Mouse (Mus musculus): ENCODE measurements at regions not wholly inside any gene's neighbourhood (a gene's known extent, or its start where the extent isn't known, plus 50 kb on each side); places are given as distances from the start of the nearest gene placed in this dataset.

GRCm38 (mm10) chr17:80882476-80882875 lies 62.0 kb upstream of the Tmem178 start:
- DNase-seq (ENCODE audit: extremely low read depth): no peak
- Histone ChIP-seq H3K27ac (ENCODE audit: insufficient read depth, low read depth) (no peak overlapping the region), H3K9me3 (replicated peaks; ENCODE audit: low read length) (no peaks in the 10 kb centered on the region), H3K9ac (ENCODE audit: insufficient read depth, low read depth) (no peak overlapping the region), H3K79me2 (replicated peaks; ENCODE audit: control insufficient read depth, extremely low read depth, insufficient read depth, poor library complexity, severe bottlenecking) (no peaks in the 10 kb centered on the region), H3K4me1 (ENCODE audit: control insufficient read depth in 1 of 2, insufficient read depth in 2 of 2) (no peaks in the 10 kb centered on the region), H3K4me2 (ENCODE audit: insufficient read depth, low read depth, poor library complexity, severe bottlenecking) (no peak overlapping the region), H3K27me3 (replicated peaks) (no peaks in the 10 kb centered on the region), H3K4me3 (replicated peaks in 1 of 3; ENCODE audit: low read depth in 2 of 3, low read length in 2 of 3, poor library complexity in 1 of 3) (no peak overlapping the region), H3K36me3 (replicated peaks in 1 of 2; ENCODE audit: control insufficient read depth in 1 of 2, insufficient read depth in 1 of 2, low read length in 1 of 2) (no peaks in the 10 kb centered on the region)
- TF ChIP-seq RCOR1 (conservative IDR thresholded peaks at IDR 0.05; ENCODE audit: low read depth, low read length): no peak
- TF ChIP-seq MYC (IDR thresholded peaks at IDR 0.05; ENCODE audit: low read depth, low read length): no peak
- TF ChIP-seq KAT2A (IDR thresholded peaks at IDR 0.05; ENCODE audit: insufficient replicate concordance, low read length): no peak
- no peak for TF ChIP-seq MAFK (IDR thresholded peaks at IDR 0.05; ENCODE audit: insufficient replicate concordance, low read length)
- no peak for TF ChIP-seq ELF1 (IDR thresholded peaks at IDR 0.05; ENCODE audit: low read depth, low read length)
- TF ChIP-seq MXI1 (IDR thresholded peaks at IDR 0.05; ENCODE audit: low read depth, low read length): no peak
- no peak for TF ChIP-seq ZNF384 (IDR thresholded peaks at IDR 0.05; ENCODE audit: low read depth, low read length)
- no peak for TF ChIP-seq ZKSCAN1 (IDR thresholded peaks at IDR 0.05; ENCODE audit: borderline replicate concordance, low read depth, low read length)
- no peak for TF ChIP-seq TBP (conservative IDR thresholded peaks at IDR 0.05; ENCODE audit: low read depth, low read length)
- no peak for TF ChIP-seq POLR2A (IDR thresholded peaks at IDR 0.05; ENCODE audit: low read depth, low read length)
- no peak for TF ChIP-seq MAZ (IDR thresholded peaks at IDR 0.05; ENCODE audit: low read depth, low read length)
- TF ChIP-seq USF1 (IDR thresholded peaks at IDR 0.05; ENCODE audit: low read depth, low read length): no peak
- TF ChIP-seq TCF12 (IDR thresholded peaks at IDR 0.05; ENCODE audit: low read depth, low read length): no peak
- no peak for TF ChIP-seq SIN3A (IDR thresholded peaks at IDR 0.05; ENCODE audit: low read length)
- TF ChIP-seq MEF2A (IDR thresholded peaks at IDR 0.05; ENCODE audit: borderline replicate concordance, low read depth, low read length): no peak
- in situ Hi-C loops (cut with MboI; ENCODE audit: low pct_ligation_motif_present, low pct_unique_long_range_greater_than_20kb, low sequenced_read_pairs): no loop called here
- dilution Hi-C loops (cut with MboI; ENCODE audit: extremely low pct_ligation_motif_present, extremely low pct_unique_long_range_greater_than_20kb, low sequenced_read_pairs): no loop called here

- no peaks in the 10 kb centered on the region for H3K4me1 ChIP-seq (ENCODE audit: control insufficient read depth in 1 of 2, insufficient read depth in 2 of 2)
- H3K36me3 ChIP-seq (replicated peaks in 1 of 2; ENCODE audit: control insufficient read depth in 1 of 2, insufficient read depth in 1 of 2, low read length in 1 of 2): no peaks in the 10 kb centered on the region
- in situ Hi-C loops (cut with MboI; ENCODE audit: low pct_ligation_motif_present, low pct_unique_long_range_greater_than_20kb, low sequenced_read_pairs) (no loop called here), dilution Hi-C loops (cut with MboI; ENCODE audit: extremely low pct_ligation_motif_present, extremely low pct_unique_long_range_greater_than_20kb, low sequenced_read_pairs) (no loop called here)
- no peak for DNase-seq (ENCODE audit: extremely low read depth)
- no peak overlapping the region for H3K27ac ChIP-seq (ENCODE audit: insufficient read depth, low read depth)
- no peaks in the 10 kb centered on the region for H3K9me3 ChIP-seq (replicated peaks; ENCODE audit: low read length)
- TF ChIP-seq JUN (IDR thresholded peaks at IDR 0.05; ENCODE audit: insufficient read depth, low read depth, low read length) (no peak), RAD21 (IDR thresholded peaks at IDR 0.05; ENCODE audit: low read depth, low read length) (no peak), TBP (conservative IDR thresholded peaks at IDR 0.05; ENCODE audit: low read depth, low read length) (no peak)
- no peaks in the 10 kb centered on the region for H3K27me3 ChIP-seq (replicated peaks)
- H3K79me2 ChIP-seq (replicated peaks; ENCODE audit: control insufficient read depth, extremely low read depth, insufficient read depth, poor library complexity, severe bottlenecking): no peaks in the 10 kb centered on the region
- no peak overlapping the region for H3K4me2 ChIP-seq (ENCODE audit: insufficient read depth, low read depth, poor library complexity, severe bottlenecking)
- H3K9ac ChIP-seq (ENCODE audit: insufficient read depth, low read depth): no peak overlapping the region
- H3K4me3 ChIP-seq (replicated peaks in 1 of 3; ENCODE audit: low read depth in 2 of 3, low read length in 2 of 3, poor library complexity in 1 of 3): no peak overlapping the region
These were observed 64.1 kb upstream of the Tmem178 start for GRCm38 (mm10) chr17:80880325-80880724.

Data from CH12.LX (cell line).